Mouse (Mus musculus) limb, embryonic 15.5 days (tissue): ENCODE results near the gene Bicral. TPM values are rescaled to one million over a fixed set of nuclear protein-coding genes. Genes with fewer than 3 reads are reported as not detected.

Source experiments
- ATAC-seq: fragments of 200-750 bp; cut with Nextera tagmentation; 2 replicates; pipeline ENCODE4 v1.8.0; 2017; ENCODE audit warnings: low read depth, moderate TSS enrichment; ENCODE audit not compliant: insufficient number of reproducible peaks, low FRiP score, low TSS enrichment
- H3K27ac ChIP-seq: fragments of 300-500 bp; sonication (generic); 2 replicates; pipeline ENCODE4 v1.5.1; 2015; ENCODE audit warnings: moderate library complexity, mild to moderate bottlenecking, inconsistent platforms
- H3K27me3 ChIP-seq: fragments of 300-500 bp; sonication (generic); 2 replicates; pipeline ENCODE4 v1.6.1; 2015; ENCODE audit warnings: inconsistent platforms
- H3K36me3 ChIP-seq: fragments of 300-500 bp; sonication (generic); 2 replicates; pipeline ENCODE4 v1.6.1; 2015; ENCODE audit warnings: inconsistent platforms
- H3K4me1 ChIP-seq: fragments of 300-500 bp; sonication (generic); 2 replicates; pipeline ENCODE4 v1.6.1; 2015; ENCODE audit warnings: inconsistent platforms
- H3K4me2 ChIP-seq: fragments of 300-500 bp; sonication (generic); 2 replicates; pipeline ENCODE4 v1.6.1; 2015; ENCODE audit warnings: mild to moderate bottlenecking, inconsistent platforms
- H3K4me3 ChIP-seq: fragments of 300-500 bp; sonication (generic); 2 replicates; pipeline ENCODE4 v1.5.1; 2015; ENCODE audit warnings: mild to moderate bottlenecking, inconsistent platforms
- H3K9ac ChIP-seq: fragments of 300-500 bp; sonication (generic); 2 replicates; pipeline ENCODE4 v1.6.1; 2015; ENCODE audit warnings: inconsistent platforms
- H3K9me3 ChIP-seq: fragments of 300-500 bp; sonication (generic); 2 replicates; pipeline ENCODE4 v1.6.1; 2016; ENCODE audit warnings: inconsistent platforms
- WGBS: fragments of 180-500 bp; shearing (Covaris S2); methylation state at CpG from one replicate; pipeline ENCODE4 v1.1.7; 2015; 5-methylcytosine and 5-hydroxymethylcytosine counted together
- polyA plus RNA-seq: library from polyadenylated mRNA; unstranded; fragments of >200 nt; fragmentation: Nextera tagmentation; extraction: Ambion mirVana; gene quantifications from 2 replicates; pipeline ENCODE4 v1.2.1, GENCODE M21; 2015

Gene Bicral
- 3.8 and 4.7 TPM in 2 replicates for polyA plus RNA-seq

- no peaks in the 10 kb centered on the region for H3K36me3 ChIP-seq
- H3K9ac ChIP-seq: peak within 1 kb of the TSS; percentile 100
- peaks cover 28% of the 10 kb centered on the region for H3K4me1 ChIP-seq
- ATAC-seq: peak; percentile 72
- peak within 1 kb of the TSS; percentile 80 for H3K4me3 ChIP-seq
- peak within 1 kb of the TSS; percentile 100 for H3K27ac ChIP-seq
- no peaks in the 10 kb centered on the region for H3K9me3 ChIP-seq
- peak within 1 kb of the TSS; percentile 44 for H3K4me2 ChIP-seq
- H3K27me3 ChIP-seq: no peaks in the 10 kb centered on the region
- 1% methylated on average over 58 of the region's 65 CpGs for WGBS
Measured at GRCm38 (mm10) chr17:46857903-46858748, at the start of gene Bicral. Bicral (minus strand) TSS chr17:46858482.

- Histone ChIP-seq H3K9me3 (no peaks in the 10 kb centered on the region), H3K4me1 (0 out of 2 replicates have a peak, but pooled peaks cover 3% of the 10 kb centered on the region), H3K27ac (no peak overlapping the region), H3K36me3 (no peaks in the 10 kb centered on the region), H3K4me2 (no peak overlapping the region), H3K27me3 (no peaks in the 10 kb centered on the region), H3K4me3 (no peak overlapping the region), H3K9ac (no peak overlapping the region)
- ATAC-seq: no peak
- 21% methylated on average over 19 of the region's 19 CpGs for WGBS
Measured at GRCm38 (mm10) chr17:46903876-46904490, 45.7 kb upstream of the Bicral start.

GRCm38 (mm10) chr17:46900941-46901340 lies 42.7 kb upstream of the Bicral start:
- Histone ChIP-seq H3K4me3 (no peak overlapping the region), H3K9ac (no peak overlapping the region), H3K27ac (no peak overlapping the region), H3K27me3 (no peaks in the 10 kb centered on the region), H3K9me3 (no peaks in the 10 kb centered on the region), H3K36me3 (no peaks in the 10 kb centered on the region), H3K4me1 (0 out of 2 replicates have a peak, but pooled peaks cover 3% of the 10 kb centered on the region), H3K4me2 (no peak overlapping the region)
- ATAC-seq: no peak
- 51% methylated on average over 2 of the region's 2 CpGs for WGBS

GRCm38 (mm10) chr17:46897221-46897950 lies 39.1 kb upstream of the Bicral start:
- Histone ChIP-seq H3K27ac (no peak overlapping the region), H3K4me2 (no peak overlapping the region), H3K9ac (no peak overlapping the region), H3K4me1 (peaks cover 8% of the 10 kb centered on the region), H3K27me3 (no peaks in the 10 kb centered on the region), H3K36me3 (no peaks in the 10 kb centered on the region; the same call in 1 of the 2 replicates), H3K4me3 (no peak overlapping the region), H3K9me3 (no peaks in the 10 kb centered on the region)
- WGBS: 34% methylated on average over 13 of the region's 13 CpGs
- no peak for ATAC-seq

- ATAC-seq: no peak
- no peaks in the 10 kb centered on the region for H3K27me3 ChIP-seq
- no peak overlapping the region for H3K27ac ChIP-seq
- no peaks in the 10 kb centered on the region for H3K9me3 ChIP-seq
- H3K36me3 ChIP-seq: no peaks in the 10 kb centered on the region; the same call in 1 of the 2 replicates
- no peak overlapping the region for H3K4me3 ChIP-seq
- H3K4me1 ChIP-seq: peaks cover 20% of the 10 kb centered on the region
- no peak overlapping the region for H3K9ac ChIP-seq
- no peak overlapping the region for H3K4me2 ChIP-seq
- 87% methylated on average over 9 of the region's 9 CpGs for WGBS
Measured at GRCm38 (mm10) chr17:46895426-46895825, 37.1 kb upstream of the Bicral start.

GRCm38 (mm10) chr17:46890843-46891594 lies 32.7 kb upstream of the Bicral start:
- no peaks in the 10 kb centered on the region; the same call in 1 of the 2 replicates for H3K36me3 ChIP-seq
- peak overlapping the region; percentile 83 for H3K4me2 ChIP-seq
- WGBS: 2% methylated on average over 64 of the region's 64 CpGs
- H3K9me3 ChIP-seq: no peaks in the 10 kb centered on the region
- peak overlapping the region; percentile 86 for H3K9ac ChIP-seq
- peak; percentile 17 for ATAC-seq
- H3K27me3 ChIP-seq: no peaks in the 10 kb centered on the region
- peak overlapping the region; percentile 95 for H3K4me3 ChIP-seq
- peak overlapping the region; percentile 91 for H3K27ac ChIP-seq
- H3K4me1 ChIP-seq: peaks cover 27% of the 10 kb centered on the region

- no peaks in the 10 kb centered on the region; the same call in 1 of the 2 replicates for H3K36me3 ChIP-seq
Measured at GRCm38 (mm10) chr17:46890116-46890815, 32.0 kb upstream of the Bicral start, which contains the start of gene Tbcc. Tbcc (plus strand) TSS chr17:46890684.

GRCm38 (mm10) chr17:46889450-46890084 lies 31.3 kb upstream of the Bicral start:
- Histone ChIP-seq H3K4me3 (peak overlapping the region; percentile 95), H3K4me2 (peak overlapping the region; percentile 81), H3K4me1 (peaks cover 30% of the 10 kb centered on the region), H3K36me3 (no peaks in the 10 kb centered on the region; the same call in 1 of the 2 replicates), H3K27ac (peak overlapping the region; percentile 98), H3K9me3 (no peaks in the 10 kb centered on the region), H3K27me3 (no peaks in the 10 kb centered on the region), H3K9ac (peak overlapping the region; percentile 61)
- ATAC-seq: peak; percentile 30; the same call in 1 of the 2 replicates
- WGBS: under 1% methylated on average over 44 of the region's 44 CpGs

More at GRCm38 (mm10) chr17:46890116-46890815, 32.0 kb upstream of the Bicral start, which contains the start of gene Tbcc:
- Histone ChIP-seq H3K27ac (peak within 1 kb of the TSS; percentile 98), H3K4me1 (peaks cover 30% of the 10 kb centered on the region), H3K4me2 (peak within 1 kb of the TSS; percentile 83), H3K4me3 (peak within 1 kb of the TSS; percentile 95), H3K9me3 (no peaks in the 10 kb centered on the region), H3K27me3 (no peaks in the 10 kb centered on the region), H3K9ac (peak within 1 kb of the TSS; percentile 86)
- peak; percentile 95 for ATAC-seq
- under 1% methylated on average over 40 of the region's 40 CpGs for WGBS

GRCm38 (mm10) chr17:46888511-46889212 lies 30.4 kb upstream of the Bicral start:
- Histone ChIP-seq H3K4me1 (peaks cover 30% of the 10 kb centered on the region), H3K4me2 (peak overlapping the region; percentile 81), H3K9me3 (no peaks in the 10 kb centered on the region), H3K4me3 (peak overlapping the region; percentile 95), H3K36me3 (no peaks in the 10 kb centered on the region; the same call in 1 of the 2 replicates), H3K27me3 (no peaks in the 10 kb centered on the region), H3K27ac (peak overlapping the region; percentile 98), H3K9ac (peak overlapping the region; percentile 61)
- no peak for ATAC-seq
- WGBS: 25% methylated on average over 16 of the region's 16 CpGs
